Mouse (Mus musculus): ENCODE data around the gene Bsph2. TPM values are rescaled to one million over a fixed set of nuclear protein-coding genes. Genes with fewer than 3 reads are reported as not detected.

The Bsph2 gene
- total RNA-seq (2023) = not detected

DNA sequence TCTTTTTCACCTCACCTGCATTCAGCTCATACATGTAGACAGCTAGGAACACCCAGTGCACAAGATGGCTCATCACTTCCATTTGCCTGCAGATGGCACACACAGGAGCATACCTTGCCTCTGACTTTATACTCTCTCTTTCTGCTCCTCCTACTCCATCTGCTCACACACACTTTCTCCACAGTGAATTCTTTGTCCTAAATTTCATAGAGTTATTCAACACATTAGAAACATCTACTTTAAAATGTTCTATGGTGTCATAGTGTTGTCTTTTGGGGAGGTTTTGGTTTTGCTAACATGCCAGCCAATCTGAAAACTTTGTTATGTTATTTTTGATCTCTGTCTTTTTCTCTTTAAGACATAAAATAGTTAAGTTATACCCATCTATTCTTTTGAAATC, at the start of gene Bsph2:
Gene Bsph2, minus strand, starts transcription at position 101 of the 400 bp plus-strand sequence.

Other genes with a start within 250 kb of the Bsph2 start
- 0.27 TPM for gene Pla2g4c, start 246.4 kb downstream of the Bsph2 start, total RNA-seq (2023)
- not detected for gene Cabp5, start 172.9 kb downstream of the Bsph2 start, total RNA-seq (2023)
- gene Bsph1, start 120.2 kb downstream of the Bsph2 start, total RNA-seq (2023) = not detected
- gene Sult2a5, start 52.9 kb upstream of the Bsph2 start, total RNA-seq (2023) = not detected
- gene Sult2a2, start 162.4 kb upstream of the Bsph2 start, total RNA-seq (2023) = not detected